13 mouse cellular contexts compared by ENCODE assay signal in the genomic region with DNA sequence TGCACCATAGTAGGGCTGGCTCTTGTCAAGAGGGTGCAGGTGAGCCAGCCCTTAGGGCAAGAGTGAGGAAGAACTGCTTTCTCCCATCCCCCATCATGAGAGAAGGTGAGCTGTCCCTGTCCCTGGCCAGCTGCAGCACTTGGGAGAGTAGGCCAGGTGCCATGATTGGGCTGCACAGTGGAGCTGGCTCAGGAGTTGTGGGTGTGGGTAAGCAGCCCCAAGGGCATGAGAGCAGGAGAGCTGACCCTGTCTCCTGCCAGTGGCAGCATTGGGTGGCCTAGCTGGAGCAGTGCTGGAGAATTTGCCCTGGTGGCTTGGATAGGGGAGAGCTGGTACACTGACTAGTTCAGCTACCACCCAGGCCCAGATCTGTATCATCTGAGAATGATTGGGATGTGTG. TPM values are rescaled to one million over a fixed set of nuclear protein-coding genes. Genes with fewer than 3 reads are reported as not detected.
DNase-seq lines count a peak whose midpoint lies in the region; ATAC-seq lines count a peak whose summit lies in the region.
"Had no signal": no experiment of that assay in that cellular context is flagged by ENCODE, and none has a peak within 500 bp of the region (broad histone marks: within the 10 kb centered on the region; RNA-seq: fewer than 3 reads in every experiment).

No protein-coding gene starts in this region.

- H3K4me1 ChIP-seq in intestine, embryonic 14.5 days (replicated peaks; ENCODE audit: control insufficient read depth, insufficient read depth, low read length): 0 out of 2 replicates have a peak, but pooled peaks cover 3% of the 10 kb centered on the region
- peaks cover 9% of the 10 kb centered on the region for H3K4me1 ChIP-seq in intestine, embryonic 16.5 days (ENCODE audit: control insufficient read depth, insufficient read depth, low read length)
- H3K4me1 ChIP-seq in heart, embryonic 11.5 days (ENCODE audit: control insufficient read depth, insufficient read depth, low read length): peaks cover 18% of the 10 kb centered on the region

- H3K9me3 ChIP-seq in intestine, embryonic 14.5 days (ENCODE audit: control insufficient read depth, low read length): no peaks in the 10 kb centered on the region
- H3K9me3 ChIP-seq in intestine, embryonic 16.5 days (ENCODE audit: control insufficient read depth, low read length): no peaks in the 10 kb centered on the region
- no peaks in the 10 kb centered on the region for H3K9me3 ChIP-seq in heart, embryonic 11.5 days (replicated peaks; ENCODE audit: control insufficient read depth, low read length)
- H3K9me3 ChIP-seq: hindbrain, embryonic 12.5 days; limb, embryonic 13.5 days had no signal

- H3K27me3 ChIP-seq in intestine, embryonic 14.5 days (replicated peaks; ENCODE audit: control insufficient read depth, insufficient read depth, low read length): no peaks in the 10 kb centered on the region
- no peaks in the 10 kb centered on the region for H3K27me3 ChIP-seq in intestine, embryonic 16.5 days (replicated peaks; ENCODE audit: control insufficient read depth, insufficient read depth, low read length)
- H3K27me3 ChIP-seq in heart, embryonic 11.5 days (ENCODE audit: control insufficient read depth, insufficient read depth, low read length): no peaks in the 10 kb centered on the region
- H3K27me3 ChIP-seq: hindbrain, embryonic 12.5 days; limb, embryonic 13.5 days had no signal

- no peak overlapping the region for H3K4me2 ChIP-seq in intestine, embryonic 14.5 days (ENCODE audit: low read length)
- no peak overlapping the region for H3K4me2 ChIP-seq in intestine, embryonic 16.5 days (ENCODE audit: low read depth, low read length)
- H3K4me2 ChIP-seq in heart, embryonic 11.5 days: no peak overlapping the region
- H3K4me2 ChIP-seq: hindbrain, embryonic 12.5 days; limb, embryonic 13.5 days had no signal

- ATAC-seq in intestine, embryonic 14.5 days (replicated peaks; ENCODE audit: low FRiP score, low TSS enrichment, low read depth): 0 out of 2 replicates have a peak, but pooled peaks have one; percentile 40
- no peak for ATAC-seq in intestine, embryonic 16.5 days
- no peak for ATAC-seq in heart, embryonic 11.5 days (replicated peaks; ENCODE audit: insufficient number of reproducible peaks, low FRiP score, low TSS enrichment)
- no peak for ATAC-seq in monocyte, adult 5-6 weeks (replicated peaks; ENCODE audit: insufficient number of reproducible peaks, low FRiP score, low TSS enrichment, poor library complexity, severe bottlenecking)

- H3K4me3 ChIP-seq in intestine, embryonic 14.5 days (ENCODE audit: low read depth, low read length): no peak overlapping the region
- no peak overlapping the region for H3K4me3 ChIP-seq in intestine, embryonic 16.5 days (ENCODE audit: low read length)
- no peak overlapping the region for H3K4me3 ChIP-seq in heart, embryonic 11.5 days (ENCODE audit: low read depth, low read length)
- H3K4me3 ChIP-seq: hindbrain, embryonic 12.5 days; limb, embryonic 13.5 days had no signal

- H3K36me3 ChIP-seq in intestine, embryonic 14.5 days (ENCODE audit: control insufficient read depth, insufficient read depth, low read length): no peaks in the 10 kb centered on the region
- no peaks in the 10 kb centered on the region for H3K36me3 ChIP-seq in intestine, embryonic 16.5 days (ENCODE audit: control insufficient read depth, insufficient read depth, low read length)
- no peaks in the 10 kb centered on the region for H3K36me3 ChIP-seq in heart, embryonic 11.5 days (ENCODE audit: control insufficient read depth, insufficient read depth, low read length)
- H3K36me3 ChIP-seq: hindbrain, embryonic 12.5 days; limb, embryonic 13.5 days had no signal

- H3K9ac ChIP-seq in intestine, embryonic 14.5 days (ENCODE audit: low read length): no peak overlapping the region
- H3K9ac ChIP-seq in intestine, embryonic 16.5 days (ENCODE audit: low read depth, low read length): no peak overlapping the region
- 0 out of 2 replicates have a peak overlapping the region, but pooled peaks have one; percentile 22 for H3K9ac ChIP-seq in heart, embryonic 11.5 days (ENCODE audit: low read depth, low read length)
- H3K9ac ChIP-seq: hindbrain, embryonic 12.5 days; limb, embryonic 13.5 days had no signal

- H3K27ac ChIP-seq in intestine, embryonic 14.5 days (ENCODE audit: low read depth): no peak overlapping the region
- H3K27ac ChIP-seq in intestine, embryonic 16.5 days (ENCODE audit: low read length): no peak overlapping the region
- H3K27ac ChIP-seq in heart, embryonic 11.5 days (ENCODE audit: low read depth, low read length): no peak overlapping the region
- H3K27ac ChIP-seq: hindbrain, embryonic 12.5 days; limb, embryonic 13.5 days had no signal

- peak; percentile 10 for DNase-seq in adrenal gland, adult 2 months
- no peak for DNase-seq in adrenal gland, adult 8-10 months
- no peak for DNase-seq in intestine, embryonic 14.5 days (ENCODE audit: low spot score)
- peak; percentile 13 to 26 for DNase-seq in kidney, postnatal 36 days
- DNase-seq in MN1 (ENCODE audit: low spot score): no peak
- DNase-seq: cerebellum, adult 9-10 months; embryo, embryonic 11 days; lung, adult 2 months had no signal

RNA-seq across cellular contexts. Expression of gene Luzp1, which starts 43.3 kb away (rescaled TPM):
- 10 to 100 TPM; 29.3 to 37.1 TPM for total RNA-seq in adrenal gland, adult 2 months (2021)
- 3.9 and 4.4 TPM in 2 replicates for polyA plus RNA-seq in adrenal gland, adult 2 months (2012; rRNA removed)
- 10 to 100 TPM; 26.4 to 46.4 (median 40.1) TPM for total RNA-seq in adrenal gland, adult 8-10 months (2022)
- 112 and 122 TPM in 2 replicates for polyA plus RNA-seq in intestine, embryonic 14.5 days (2014; fragmentation: Nextera tagmentation; extraction: Ambion mirVana)
- 96.8 and 115 TPM in 2 replicates for polyA plus RNA-seq in intestine, embryonic 16.5 days (2015; fragmentation: Nextera tagmentation; extraction: Ambion mirVana)
- 85.8 and 108 TPM in 2 replicates for polyA plus RNA-seq in heart, embryonic 11.5 days (2014; fragmentation: Nextera tagmentation; extraction: Ambion mirVana)
- 9.5 to 22.4 TPM (median 11.4 TPM) in 3 replicates for total RNA-seq in monocyte, adult 5-6 weeks (2017)

RNA-seq across cellular contexts. Expression of gene 6030445D17Rik, which starts 50.9 kb away (rescaled TPM):
- not detected for total RNA-seq in adrenal gland, adult 2 months (2021)
- polyA plus RNA-seq in adrenal gland, adult 2 months (2012; rRNA removed): 0.18 and 0.36 TPM in 2 replicates
- under 1 TPM; 0.31 to 0.92 (median 0.50) TPM for total RNA-seq in adrenal gland, adult 8-10 months (2022)
- 0.23 and 0.43 TPM in 2 replicates for polyA plus RNA-seq in intestine, embryonic 14.5 days (2014; fragmentation: Nextera tagmentation; extraction: Ambion mirVana)
- polyA plus RNA-seq in intestine, embryonic 16.5 days (2015; fragmentation: Nextera tagmentation; extraction: Ambion mirVana): 0.27 and 0.50 TPM in 2 replicates
- polyA plus RNA-seq in heart, embryonic 11.5 days (2014; fragmentation: Nextera tagmentation; extraction: Ambion mirVana): 0.25 and 0.29 TPM in 2 replicates
- total RNA-seq in monocyte, adult 5-6 weeks (2017): not detected in 3 replicates

Comparison
In these comparisons a context has a peak if more than half of its experiments do, and no peak if none do; other contexts are left out.
1. DNase-seq: peak in adrenal gland, adult 2 months (single experiment) and kidney, postnatal 36 days (2 of 2); none in adrenal gland, adult 8-10 months (single experiment), intestine, embryonic 14.5 days (single experiment) and MN1 (single experiment).
2. RNA of gene Luzp1, which starts 43.3 kb away (polyA plus RNA-seq): 96.8 to 115 TPM in intestine, embryonic 16.5 days, 112 to 122 TPM in intestine, embryonic 14.5 days and 85.8 to 108 TPM in heart, embryonic 11.5 days; 3.9 to 4.4 TPM in adrenal gland, adult 2 months; every median in the first group is over 10 times any median in the second.